Mouse (Mus musculus) hindbrain, postnatal 0 days (tissue): ENCODE results near the gene Ywhag. TPM values are rescaled to one million over a fixed set of nuclear protein-coding genes. Genes with fewer than 3 reads are reported as not detected.

Source experiments
- ATAC-seq: fragments of 200-750 bp; cut with Nextera tagmentation; 2 replicates; pipeline ENCODE4 v1.8.0; 2017; ENCODE audit warnings: mild to moderate bottlenecking, moderate TSS enrichment, moderate library complexity
- DNase-seq: peaks from one replicate; pipeline ENCODE4 v3.0.0-alpha.2; 2015; ENCODE audit warnings: low spot score
- H3K27ac ChIP-seq: fragments of 300-500 bp; sonication (generic); 2 replicates; pipeline ENCODE4 v1.5.1; 2014; ENCODE audit warnings: mild to moderate bottlenecking
- H3K27me3 ChIP-seq: fragments of 300-500 bp; sonication (generic); 2 replicates; pipeline ENCODE4 v1.6.1; 2014; ENCODE audit warnings: low read length, mixed read lengths; ENCODE audit not compliant: insufficient read depth
- H3K36me3 ChIP-seq: fragments of 300-500 bp; sonication (generic); 2 replicates; pipeline ENCODE4 v1.6.1; 2014; ENCODE audit warnings: low read length, mixed read lengths; ENCODE audit not compliant: insufficient read depth
- H3K4me1 ChIP-seq: fragments of 300-500 bp; sonication (generic); 2 replicates; pipeline ENCODE4 v1.6.1; 2014; ENCODE audit warnings: antibody characterized with exemption, low read length, mixed read lengths; ENCODE audit not compliant: insufficient read depth
- H3K4me2 ChIP-seq: fragments of 300-500 bp; sonication (generic); 2 replicates; pipeline ENCODE4 v1.6.1; 2014; ENCODE audit warnings: low read depth, mild to moderate bottlenecking, low read length, moderate library complexity, mixed read lengths
- H3K4me3 ChIP-seq: fragments of 300-500 bp; sonication (generic); 2 replicates; pipeline ENCODE4 v1.5.1; 2014; ENCODE audit warnings: low read length
- H3K9ac ChIP-seq: fragments of 300-500 bp; sonication (generic); replicated peaks from 2 replicates; pipeline ENCODE4 v1.6.1; 2014; ENCODE audit warnings: mild to moderate bottlenecking, low read length, moderate library complexity, mixed read lengths
- H3K9me3 ChIP-seq: fragments of 300-500 bp; sonication (generic); 2 replicates; pipeline ENCODE4 v1.6.1; 2016; ENCODE audit warnings: low read length, mixed read lengths
- CTCF ChIP-seq: IDR thresholded peaks from 2 replicates; pipeline ENCODE4 v1.5.1; 2016; ENCODE audit warnings: antibody characterized with exemption, control low read depth, low read depth
- whole genome bisulfite sequencing: fragments of 180-500 bp; shearing (Covaris S2); extraction: QIAGEN DNeasy Blood & Tissue Kit; methylation state at CpG from one replicate; pipeline ENCODE4 v1.1.7; 2014; 5-methylcytosine and 5-hydroxymethylcytosine counted together
- polyA plus RNA-seq: library from polyadenylated mRNA; unstranded; fragments of >200 nt; fragmentation: Nextera tagmentation; extraction: Ambion mirVana; gene quantifications from 2 replicates; pipeline ENCODE4 v1.2.1, GENCODE M21; 2015
- total RNA-seq: library from RNA; depleted of rRNA; stranded (reverse); fragments of >200 nt; gene quantifications from 2 replicates; pipeline ENCODE4 v1.2.3, GENCODE M21; 2014

The Ywhag gene
- total and polyA plus RNA-seq, 2 experiments from 2014 or later = 334 to 782 TPM

DNA sequence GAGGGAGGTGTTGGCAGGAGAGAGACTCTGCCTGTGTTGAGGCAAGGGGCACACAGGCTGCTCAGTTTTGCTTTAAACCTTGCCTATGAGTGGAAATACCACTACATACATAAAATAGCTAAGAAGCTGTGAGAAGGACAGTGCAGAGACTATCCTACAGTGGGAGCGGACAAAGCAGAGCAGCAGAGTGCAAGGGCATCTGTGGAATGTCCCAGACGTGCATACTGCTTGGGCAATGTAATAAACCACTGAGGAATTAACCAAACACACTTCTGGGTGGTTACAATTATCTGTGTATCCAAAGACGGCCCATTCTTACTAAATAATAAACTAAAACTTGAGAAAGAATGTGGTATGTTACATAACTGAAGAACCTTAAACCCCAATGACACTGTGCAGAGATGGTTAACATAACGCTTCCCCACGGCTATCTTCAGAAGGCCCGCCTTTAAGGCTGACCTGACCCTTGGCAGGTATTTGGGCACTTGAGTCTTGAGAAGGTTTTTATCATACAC is 18.3 kb downstream of the Ywhag start:
- ATAC-seq (no peak), DNase-seq (no peak)
- H3K4me1 ChIP-seq = no peaks in the 10 kb centered on the region
- H3K9ac ChIP-seq = no peak overlapping the region
- H3K27me3 ChIP-seq = no peaks in the 10 kb centered on the region
- no peak overlapping the region for H3K27ac ChIP-seq
- H3K4me3 ChIP-seq = no peak overlapping the region
- no peak overlapping the region for H3K4me2 ChIP-seq
- WGBS = 88% methylated on average over 6 of the region's 6 CpGs
- peaks cover 20% of the 10 kb centered on the region; the same call in 1 of the 2 replicates for H3K36me3 ChIP-seq
- TF ChIP-seq CTCF = no peak
- no peaks in the 10 kb centered on the region for H3K9me3 ChIP-seq

DNA sequence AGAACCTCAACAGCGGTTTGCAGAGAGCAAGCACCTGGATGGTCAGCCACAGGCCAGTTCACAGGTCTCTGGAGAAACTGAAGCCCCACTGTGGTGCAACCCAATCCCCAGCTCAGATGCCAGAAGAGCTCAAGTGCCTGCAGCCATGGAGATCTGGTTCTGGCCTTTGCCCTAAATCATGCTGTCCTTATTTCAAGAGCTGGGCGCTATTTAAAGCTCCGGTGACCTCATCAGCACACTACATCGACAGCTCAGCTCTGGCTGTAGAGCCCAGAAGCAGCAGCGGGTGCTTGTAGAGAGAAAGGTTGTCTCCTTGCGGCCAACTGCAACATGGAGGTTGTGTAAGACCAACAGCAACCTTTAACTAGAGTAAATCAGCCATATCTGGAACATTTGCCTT is 20.3 kb downstream of the Ywhag start:
- ATAC-seq (no peak), DNase-seq (no peak)
- H3K27me3 ChIP-seq = no peaks in the 10 kb centered on the region
- H3K4me3 ChIP-seq = no peak overlapping the region
- 78% methylated on average over 6 of the region's 6 CpGs for WGBS
- no peaks in the 10 kb centered on the region for H3K9me3 ChIP-seq
- no peak overlapping the region for H3K4me2 ChIP-seq
- H3K27ac ChIP-seq = no peak overlapping the region
- peaks cover 30% of the 10 kb centered on the region for H3K36me3 ChIP-seq
- H3K9ac ChIP-seq = no peak overlapping the region
- H3K4me1 ChIP-seq = no peaks in the 10 kb centered on the region
- TF ChIP-seq CTCF = no peak

DNA sequence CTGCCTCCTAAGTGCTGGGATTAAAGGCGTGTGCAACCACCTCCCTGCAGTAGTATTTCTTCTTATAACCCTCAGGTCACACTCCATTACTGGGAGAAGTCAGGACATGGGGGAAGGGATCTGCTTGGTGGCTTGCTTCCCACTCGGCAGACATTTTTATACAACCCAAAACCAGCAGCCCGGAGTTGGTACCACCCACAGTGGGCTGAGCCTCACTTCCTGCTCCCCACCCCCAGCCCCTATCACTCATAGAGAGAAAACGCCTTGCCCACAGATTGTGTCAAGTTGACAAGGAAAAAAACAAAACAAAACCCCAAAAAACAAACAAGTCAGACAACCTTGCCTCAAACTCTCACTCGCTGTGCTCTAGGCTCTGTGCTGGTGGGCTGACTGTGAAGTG is 21.2 kb downstream of the Ywhag start:
- no peak overlapping the region for H3K4me2 ChIP-seq
- no peak for ATAC-seq
- peaks cover 34% of the 10 kb centered on the region for H3K36me3 ChIP-seq
- H3K4me3 ChIP-seq = no peak overlapping the region
- no peak overlapping the region for H3K9ac ChIP-seq
- no peaks in the 10 kb centered on the region for H3K4me1 ChIP-seq
- H3K27me3 ChIP-seq = no peaks in the 10 kb centered on the region
- WGBS = 84% methylated on average over 5 of the region's 5 CpGs
- DNase-seq = no peak
- H3K27ac ChIP-seq = no peak overlapping the region
- no peak for TF ChIP-seq CTCF
- no peaks in the 10 kb centered on the region for H3K9me3 ChIP-seq

DNA sequence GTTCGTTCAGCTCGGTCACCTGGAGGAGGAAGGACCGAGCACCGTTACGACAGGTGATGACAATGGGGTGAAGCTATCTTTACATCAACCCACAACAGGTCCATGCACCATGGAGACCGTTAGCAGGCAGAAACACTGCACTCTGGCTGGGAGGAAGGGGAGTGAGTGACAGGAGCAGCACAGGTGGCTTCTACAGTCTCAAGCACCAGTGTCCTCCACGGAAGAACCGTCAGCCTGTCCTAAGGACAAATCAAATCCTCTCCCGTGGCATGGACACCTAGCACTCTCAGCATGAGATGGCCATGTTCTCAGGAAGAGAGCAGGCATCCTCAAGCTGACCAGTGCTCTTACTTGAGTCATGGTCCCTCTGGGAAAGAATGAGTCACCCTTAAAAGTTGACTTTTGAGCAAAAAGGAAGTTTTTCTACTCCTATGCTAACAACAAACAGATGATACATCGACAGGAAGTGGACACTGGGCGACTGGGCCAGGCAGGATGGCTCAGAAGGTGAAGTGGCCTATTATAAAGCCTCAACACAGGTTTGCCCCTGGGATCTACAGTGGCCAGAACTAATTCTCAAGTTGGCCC is 22.7 kb downstream of the Ywhag start:
- no peak for TF ChIP-seq CTCF
- Histone ChIP-seq H3K9me3 (no peaks in the 10 kb centered on the region), H3K27ac (no peak overlapping the region), H3K4me2 (no peak overlapping the region), H3K4me1 (no peaks in the 10 kb centered on the region), H3K27me3 (no peaks in the 10 kb centered on the region), H3K4me3 (no peak overlapping the region), H3K36me3 (peaks cover 35% of the 10 kb centered on the region), H3K9ac (no peak overlapping the region)
- ATAC-seq (no peak), DNase-seq (no peak)
- 91% methylated on average over 11 of the region's 11 CpGs for WGBS

DNA sequence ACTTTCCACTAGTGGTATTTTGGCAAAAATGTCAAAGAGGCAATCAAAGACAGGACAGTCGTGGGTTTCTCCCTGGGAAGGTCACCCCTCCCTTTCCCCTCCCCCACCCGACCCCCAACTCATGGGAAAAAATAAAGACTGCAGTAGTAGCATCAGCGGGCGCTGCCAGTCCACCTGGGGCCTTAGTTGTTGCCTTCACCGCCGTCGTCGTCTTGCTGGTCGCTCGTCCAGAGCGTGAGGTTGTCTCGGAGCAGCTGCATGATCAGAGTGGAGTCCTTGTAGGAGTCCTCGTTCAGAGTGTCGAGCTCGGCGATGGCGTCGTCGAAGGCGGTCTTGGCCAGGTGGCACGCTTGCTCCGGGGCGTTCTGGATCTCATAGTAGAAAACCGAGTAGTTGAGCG is 23.6 kb downstream of the Ywhag start:
- H3K27me3 ChIP-seq = no peaks in the 10 kb centered on the region
- no peak for TF ChIP-seq CTCF
- ATAC-seq = no peak
- no peak overlapping the region for H3K27ac ChIP-seq
- no peak for DNase-seq
- H3K4me1 ChIP-seq = no peaks in the 10 kb centered on the region
- WGBS = 87% methylated on average over 25 of the region's 25 CpGs
- H3K9ac ChIP-seq = no peak overlapping the region
- no peak overlapping the region for H3K4me3 ChIP-seq
- H3K4me2 ChIP-seq = no peak overlapping the region
- H3K9me3 ChIP-seq = no peaks in the 10 kb centered on the region
- H3K36me3 ChIP-seq = peaks cover 35% of the 10 kb centered on the region

DNA sequence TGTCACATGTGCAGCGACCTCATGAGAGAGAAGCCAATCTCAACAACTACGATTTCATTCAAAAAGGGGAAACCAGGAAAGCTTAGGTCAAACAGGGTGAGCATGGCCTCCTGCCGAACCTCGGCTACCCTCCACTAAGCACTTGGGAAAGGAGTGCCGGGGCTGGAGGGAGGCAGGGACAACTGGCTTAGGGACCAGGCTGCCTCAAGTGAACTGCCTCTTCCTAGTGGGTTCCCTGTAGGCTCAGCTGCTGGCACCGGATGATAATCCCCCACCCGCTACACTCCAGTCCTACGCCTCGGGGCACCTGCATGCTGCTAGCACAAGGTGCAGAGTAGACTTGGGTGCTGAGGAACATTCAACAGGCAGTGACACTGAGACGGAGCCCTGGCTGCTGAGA is 24.8 kb downstream of the Ywhag start:
- Histone ChIP-seq H3K4me3 (no peak overlapping the region), H3K4me1 (no peaks in the 10 kb centered on the region), H3K27ac (no peak overlapping the region), H3K36me3 (peaks cover 35% of the 10 kb centered on the region), H3K4me2 (no peak overlapping the region), H3K9me3 (no peaks in the 10 kb centered on the region), H3K27me3 (no peaks in the 10 kb centered on the region), H3K9ac (no peak overlapping the region)
- ATAC-seq (no peak), DNase-seq (no peak)
- 83% methylated on average over 10 of the region's 10 CpGs for WGBS
- TF ChIP-seq CTCF = no peak

DNA sequence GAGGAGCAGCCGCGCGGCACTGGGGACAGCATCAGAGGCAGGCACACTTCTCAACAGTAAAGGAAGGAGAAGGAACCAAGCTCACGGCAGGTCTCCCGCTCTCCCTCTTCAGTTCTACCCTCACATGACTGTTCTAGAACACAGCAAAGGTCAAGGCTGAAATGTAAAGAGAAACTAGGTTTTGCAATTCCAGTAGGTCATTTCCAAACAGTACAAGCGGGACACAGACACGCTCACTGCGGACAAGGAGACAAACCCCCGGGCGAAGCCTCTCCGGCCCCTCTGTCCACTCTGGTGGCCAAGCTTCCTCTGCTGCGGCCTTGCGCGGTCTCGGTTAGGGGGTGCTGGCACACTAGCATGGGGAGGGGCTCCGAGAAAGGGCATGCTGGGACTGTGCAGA is 25.4 kb downstream of the Ywhag start:
- ATAC-seq = no peak

More for the DNA sequence above, 25.4 kb downstream of the Ywhag start:
- TF ChIP-seq CTCF = no peak
- no peaks in the 10 kb centered on the region for H3K9me3 ChIP-seq
- no peak overlapping the region for H3K27ac ChIP-seq
- no peak overlapping the region for H3K4me2 ChIP-seq
- DNase-seq = no peak
- H3K4me3 ChIP-seq = no peak overlapping the region
- H3K4me1 ChIP-seq = no peaks in the 10 kb centered on the region
- H3K9ac ChIP-seq = no peak overlapping the region
- no peaks in the 10 kb centered on the region for H3K27me3 ChIP-seq
- 90% methylated on average over 16 of the region's 16 CpGs for WGBS
- H3K36me3 ChIP-seq = peaks cover 33% of the 10 kb centered on the region
